Mouse (Mus musculus): ENCODE results near the gene Slc25a30. TPM values are rescaled to one million over a fixed set of nuclear protein-coding genes. Genes with fewer than 3 reads are reported as not detected.

The Slc25a30 gene
- polyA plus RNA-seq, 1 experiment from 2014 or later = 12.8 TPM

DNA sequence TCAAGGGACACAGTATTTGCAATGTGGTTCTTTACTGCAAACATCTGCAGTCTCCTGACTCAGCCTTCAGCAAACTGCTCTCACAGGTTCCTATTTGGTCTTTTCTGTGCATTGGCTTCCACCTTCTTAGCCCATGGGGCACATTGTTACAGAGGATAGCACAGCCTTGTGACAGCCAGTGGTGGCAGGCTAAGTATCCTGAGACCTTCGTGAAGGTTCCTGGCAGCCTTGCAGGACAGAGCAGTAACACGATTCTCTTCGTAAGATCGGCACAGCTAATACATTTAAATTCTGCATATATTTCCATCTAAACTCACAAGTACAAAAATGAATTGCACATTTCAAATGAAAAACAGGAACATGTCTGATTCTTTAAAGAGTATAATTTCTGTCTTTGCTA is 9.1 kb upstream of the Slc25a30 start:
- H3K4me3 ChIP-seq (replicated peaks; ENCODE audit: low read length) = no peak overlapping the region
- WGBS = 89% methylated on average over 4 of the region's 4 CpGs
- ATAC-seq (ENCODE audit: low FRiP score) = no peak
- no peak overlapping the region for H3K4me2 ChIP-seq (replicated peaks)
- H3K27ac ChIP-seq = no peak overlapping the region
- H3K27me3 ChIP-seq (ENCODE audit: control insufficient read depth, insufficient read depth, low read length) = no peaks in the 10 kb centered on the region
- no peaks in the 10 kb centered on the region for H3K9me3 ChIP-seq (ENCODE audit: control insufficient read depth, low read length)
- DNase-seq (ENCODE audit: low spot score) = no peak
- H3K36me3 ChIP-seq (replicated peaks; ENCODE audit: control insufficient read depth, insufficient read depth) = no peaks in the 10 kb centered on the region
- no peak overlapping the region for H3K9ac ChIP-seq
- no peaks in the 10 kb centered on the region for H3K4me1 ChIP-seq (replicated peaks; ENCODE audit: control insufficient read depth, insufficient read depth, low read length)

DNA sequence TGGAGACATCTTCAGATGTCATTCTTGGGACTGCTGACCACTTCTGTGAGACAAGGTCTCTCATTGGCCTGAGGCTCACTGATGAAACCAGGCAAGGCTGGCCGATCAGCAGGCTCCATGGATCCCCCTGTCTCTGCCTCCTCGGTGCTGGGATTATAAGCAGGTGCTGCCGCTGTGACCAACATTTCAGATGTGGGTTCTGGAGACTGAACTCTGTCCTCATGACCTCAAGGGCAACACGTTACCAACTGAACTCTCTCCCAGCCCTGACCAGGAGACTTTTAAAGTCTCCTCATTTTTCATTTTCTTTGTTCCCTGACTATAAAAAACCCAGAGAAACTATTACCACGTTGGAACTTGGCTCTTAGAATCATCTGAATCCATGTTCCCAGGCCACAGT is 7.9 kb upstream of the Slc25a30 start:
- 82% methylated on average over 5 of the region's 5 CpGs for WGBS
- no peaks in the 10 kb centered on the region for H3K4me1 ChIP-seq (replicated peaks; ENCODE audit: control insufficient read depth, insufficient read depth, low read length)
- no peaks in the 10 kb centered on the region for H3K9me3 ChIP-seq (ENCODE audit: control insufficient read depth, low read length)
- no peak overlapping the region for H3K27ac ChIP-seq
- no peaks in the 10 kb centered on the region for H3K36me3 ChIP-seq (replicated peaks; ENCODE audit: control insufficient read depth, insufficient read depth)
- ATAC-seq (ENCODE audit: low FRiP score) = no peak
- H3K9ac ChIP-seq = no peak overlapping the region
- no peak overlapping the region for H3K4me3 ChIP-seq (replicated peaks; ENCODE audit: low read length)
- no peak overlapping the region for H3K4me2 ChIP-seq (replicated peaks)
- H3K27me3 ChIP-seq (ENCODE audit: control insufficient read depth, insufficient read depth, low read length) = no peaks in the 10 kb centered on the region
- no peak for DNase-seq (ENCODE audit: low spot score)

DNA sequence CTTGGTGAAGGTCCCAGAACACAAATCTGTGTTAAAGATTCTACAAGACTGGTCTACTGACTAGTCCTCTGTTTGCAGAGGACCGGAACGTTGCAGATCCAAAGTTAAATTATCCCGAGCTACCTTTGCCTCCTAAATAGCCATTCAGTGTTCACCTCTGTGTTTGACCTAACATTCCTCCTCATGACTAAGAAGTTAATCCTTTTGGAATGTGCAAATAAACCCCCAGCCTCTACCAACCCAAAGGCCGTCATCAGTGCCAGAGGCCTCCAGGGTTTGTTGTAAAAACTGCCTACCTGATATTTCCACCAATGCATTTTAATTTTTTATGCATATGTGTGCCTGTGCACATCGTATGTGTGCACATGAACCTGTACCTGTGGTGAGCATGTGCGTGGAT is 7.5 kb upstream of the Slc25a30 start:
- Histone ChIP-seq H3K36me3 (replicated peaks; ENCODE audit: control insufficient read depth, insufficient read depth) (no peaks in the 10 kb centered on the region), H3K4me1 (replicated peaks; ENCODE audit: control insufficient read depth, insufficient read depth, low read length) (no peaks in the 10 kb centered on the region), H3K4me2 (replicated peaks) (no peak overlapping the region), H3K27ac (no peak overlapping the region), H3K9ac (no peak overlapping the region), H3K9me3 (ENCODE audit: control insufficient read depth, low read length) (no peaks in the 10 kb centered on the region), H3K27me3 (ENCODE audit: control insufficient read depth, insufficient read depth, low read length) (no peaks in the 10 kb centered on the region), H3K4me3 (replicated peaks; ENCODE audit: low read length) (no peak overlapping the region)
- ATAC-seq (ENCODE audit: low FRiP score) (no peak), DNase-seq (ENCODE audit: low spot score) (no peak)
- 90% methylated on average over 6 of the region's 6 CpGs for WGBS

DNA sequence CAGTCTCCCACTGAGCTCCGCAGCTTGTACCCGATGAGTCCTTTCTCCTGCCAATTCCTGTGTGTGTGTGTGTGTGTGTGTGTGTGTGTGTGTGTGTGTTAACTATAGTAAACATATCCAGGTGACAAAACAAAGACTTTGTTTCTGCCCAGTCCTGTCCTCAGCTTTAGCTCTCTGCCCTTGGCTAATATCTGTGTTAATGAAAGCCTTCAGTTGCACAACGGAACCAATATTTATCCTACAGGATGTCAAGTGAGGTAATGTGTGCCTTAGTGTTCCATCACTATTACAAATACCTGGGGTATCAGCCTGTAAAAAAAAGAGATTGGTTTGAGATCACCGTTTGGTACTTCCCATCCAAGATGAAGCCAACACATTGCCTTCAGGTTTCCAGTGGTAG is 6.3 kb upstream of the Slc25a30 start:
- no peak for DNase-seq (ENCODE audit: low spot score)
- no peak overlapping the region for H3K4me3 ChIP-seq (replicated peaks; ENCODE audit: low read length)
- H3K4me2 ChIP-seq (replicated peaks) = no peak overlapping the region
- H3K27me3 ChIP-seq (ENCODE audit: control insufficient read depth, insufficient read depth, low read length) = peaks cover 6% of the 10 kb centered on the region; the same call in 1 of the 2 replicates
- ATAC-seq (ENCODE audit: low FRiP score) = no peak
- no peak overlapping the region for H3K9ac ChIP-seq
- 89% methylated on average over 4 of the region's 4 CpGs for WGBS
- H3K36me3 ChIP-seq (replicated peaks; ENCODE audit: control insufficient read depth, insufficient read depth) = no peaks in the 10 kb centered on the region
- no peaks in the 10 kb centered on the region for H3K4me1 ChIP-seq (replicated peaks; ENCODE audit: control insufficient read depth, insufficient read depth, low read length)
- H3K9me3 ChIP-seq (ENCODE audit: control insufficient read depth, low read length) = no peaks in the 10 kb centered on the region
- H3K27ac ChIP-seq = no peak overlapping the region

DNA sequence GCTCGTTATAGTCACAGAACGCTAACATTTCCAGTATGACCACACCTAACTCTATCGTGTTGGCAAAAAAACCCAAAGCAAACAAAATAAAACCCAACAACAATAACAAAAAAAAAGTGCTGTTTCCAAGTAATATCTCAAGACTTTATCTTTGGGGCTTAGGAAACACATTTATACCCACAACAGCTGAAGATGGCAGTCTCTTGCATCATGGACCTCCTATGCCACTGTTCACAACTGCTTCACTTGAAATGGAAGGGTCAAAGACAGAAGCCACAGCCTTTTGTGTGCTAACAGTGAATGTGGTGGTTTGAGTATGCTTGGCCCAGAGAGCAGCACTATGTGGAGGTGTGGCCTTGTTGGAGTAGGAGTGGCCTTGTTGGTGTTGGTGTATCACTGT is 4.5 kb upstream of the Slc25a30 start:
- Histone ChIP-seq H3K36me3 (replicated peaks; ENCODE audit: control insufficient read depth, insufficient read depth) (no peaks in the 10 kb centered on the region), H3K4me3 (replicated peaks; ENCODE audit: low read length) (no peak overlapping the region), H3K4me1 (replicated peaks; ENCODE audit: control insufficient read depth, insufficient read depth, low read length) (no peaks in the 10 kb centered on the region; the same call in 1 of the 2 replicates), H3K27ac (no peak overlapping the region), H3K27me3 (ENCODE audit: control insufficient read depth, insufficient read depth, low read length) (peaks cover 7% of the 10 kb centered on the region; the same call in 1 of the 2 replicates), H3K9me3 (ENCODE audit: control insufficient read depth, low read length) (no peaks in the 10 kb centered on the region), H3K9ac (no peak overlapping the region), H3K4me2 (replicated peaks) (no peak overlapping the region)
- DNase-seq (ENCODE audit: low spot score) (no peak), ATAC-seq (ENCODE audit: low FRiP score) (no peak)
- WGBS = 87% methylated on average over 3 of the region's 3 CpGs

DNA sequence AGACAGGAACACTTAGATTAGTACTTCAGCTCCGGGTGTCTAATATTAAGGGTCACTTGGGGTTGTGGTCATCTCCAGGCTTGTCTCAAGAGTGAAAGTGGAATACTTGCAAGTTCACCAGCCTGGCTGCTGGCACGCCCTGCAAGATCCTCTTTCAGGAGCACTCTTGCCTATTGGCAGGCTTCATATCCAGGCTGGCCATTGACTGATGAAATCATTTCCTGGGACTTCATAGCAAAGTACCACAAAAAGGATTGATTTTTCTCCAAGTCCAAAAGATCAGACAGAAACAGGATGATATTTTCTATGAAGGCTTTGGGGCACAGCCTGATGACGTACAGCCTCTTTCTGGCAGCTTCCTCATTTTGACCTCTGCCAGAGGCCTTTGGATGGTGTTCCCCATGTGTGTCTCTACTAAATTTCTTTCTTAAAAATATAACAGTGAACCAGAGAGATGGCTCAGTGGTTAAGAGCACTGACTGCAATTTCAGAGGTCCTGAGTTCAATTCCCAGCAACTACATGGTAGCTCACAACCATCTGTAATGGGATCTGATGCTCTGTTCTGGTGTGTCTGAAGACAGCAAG is 3.7 kb upstream of the Slc25a30 start:
- Histone ChIP-seq H3K36me3 (replicated peaks; ENCODE audit: control insufficient read depth, insufficient read depth) (no peaks in the 10 kb centered on the region), H3K27ac (no peak overlapping the region), H3K4me1 (replicated peaks; ENCODE audit: control insufficient read depth, insufficient read depth, low read length) (peaks cover 7% of the 10 kb centered on the region), H3K27me3 (ENCODE audit: control insufficient read depth, insufficient read depth, low read length) (peaks cover 7% of the 10 kb centered on the region; the same call in 1 of the 2 replicates), H3K9me3 (ENCODE audit: control insufficient read depth, low read length) (no peaks in the 10 kb centered on the region), H3K4me3 (replicated peaks; ENCODE audit: low read length) (no peak overlapping the region), H3K9ac (no peak overlapping the region), H3K4me2 (replicated peaks) (no peak overlapping the region)
- no peak for DNase-seq (ENCODE audit: low spot score)
- no peak for ATAC-seq (ENCODE audit: low FRiP score)
- WGBS = 92% methylated on average over 3 of the region's 3 CpGs

DNA sequence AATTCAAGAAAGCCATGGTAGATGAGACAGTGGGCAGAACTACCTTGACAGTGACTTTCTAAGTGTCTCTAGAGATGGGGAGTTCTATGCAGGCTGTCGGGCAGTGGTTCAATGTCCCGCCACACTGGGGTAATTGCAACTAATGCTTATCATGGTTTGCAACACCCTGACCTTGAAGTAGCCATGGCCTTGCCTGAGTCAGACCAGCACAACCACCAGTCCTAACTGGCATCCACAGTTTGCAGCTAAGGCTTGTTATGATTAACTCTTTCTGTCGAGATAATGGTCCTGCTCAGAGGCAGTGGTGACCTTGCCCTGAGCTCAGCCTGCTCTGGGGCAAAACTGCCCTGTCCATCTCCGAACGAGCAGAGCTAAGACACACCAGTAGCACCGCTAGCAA is 2.5 kb upstream of the Slc25a30 start:
- peaks cover 7% of the 10 kb centered on the region; the same call in 1 of the 2 replicates for H3K27me3 ChIP-seq (ENCODE audit: control insufficient read depth, insufficient read depth, low read length)
- H3K36me3 ChIP-seq (replicated peaks; ENCODE audit: control insufficient read depth, insufficient read depth) = no peaks in the 10 kb centered on the region
- H3K27ac ChIP-seq = no peak overlapping the region
- H3K4me1 ChIP-seq (replicated peaks; ENCODE audit: control insufficient read depth, insufficient read depth, low read length) = peaks cover 7% of the 10 kb centered on the region
- WGBS = 92% methylated on average over 6 of the region's 6 CpGs
- DNase-seq (ENCODE audit: low spot score) (no peak), ATAC-seq (ENCODE audit: low FRiP score) (no peak)
- H3K9ac ChIP-seq = no peak overlapping the region
- H3K4me3 ChIP-seq (replicated peaks; ENCODE audit: low read length) = no peak overlapping the region
- H3K9me3 ChIP-seq (ENCODE audit: control insufficient read depth, low read length) = no peaks in the 10 kb centered on the region
- no peak overlapping the region for H3K4me2 ChIP-seq (replicated peaks)

DNA sequence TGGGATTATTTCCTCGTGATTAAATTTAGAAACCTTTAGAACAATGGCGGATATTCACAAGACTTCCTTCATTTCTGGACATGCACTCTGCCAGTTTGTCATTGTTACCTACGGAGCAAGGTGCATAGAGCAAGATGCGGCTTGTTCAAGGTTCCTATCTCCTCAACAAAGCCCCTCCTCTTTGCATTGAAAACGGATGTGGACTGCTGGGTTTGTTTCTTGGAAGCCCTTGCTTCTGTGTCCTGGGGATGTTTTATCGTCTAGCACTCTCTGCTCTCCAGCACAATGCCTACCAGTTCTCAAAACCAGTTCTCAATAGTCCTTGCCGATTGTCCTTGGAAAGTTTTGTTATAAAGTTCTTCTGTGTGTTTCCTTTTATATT is 948 bp upstream of the Slc25a30 start:
- Histone ChIP-seq H3K27me3 (ENCODE audit: control insufficient read depth, insufficient read depth, low read length) (peaks cover 7% of the 10 kb centered on the region; the same call in 1 of the 2 replicates), H3K9ac (no peak overlapping the region), H3K27ac (no peak overlapping the region), H3K4me2 (replicated peaks) (peak overlapping the region; percentile 66), H3K9me3 (ENCODE audit: control insufficient read depth, low read length) (no peaks in the 10 kb centered on the region), H3K36me3 (replicated peaks; ENCODE audit: control insufficient read depth, insufficient read depth) (no peaks in the 10 kb centered on the region), H3K4me1 (replicated peaks; ENCODE audit: control insufficient read depth, insufficient read depth, low read length) (peaks cover 7% of the 10 kb centered on the region), H3K4me3 (replicated peaks; ENCODE audit: low read length) (no peak overlapping the region)
- DNase-seq (ENCODE audit: low spot score) = no peak
- no peak for ATAC-seq (ENCODE audit: low FRiP score)
- WGBS = 37% methylated on average over 7 of the region's 7 CpGs

DNA sequence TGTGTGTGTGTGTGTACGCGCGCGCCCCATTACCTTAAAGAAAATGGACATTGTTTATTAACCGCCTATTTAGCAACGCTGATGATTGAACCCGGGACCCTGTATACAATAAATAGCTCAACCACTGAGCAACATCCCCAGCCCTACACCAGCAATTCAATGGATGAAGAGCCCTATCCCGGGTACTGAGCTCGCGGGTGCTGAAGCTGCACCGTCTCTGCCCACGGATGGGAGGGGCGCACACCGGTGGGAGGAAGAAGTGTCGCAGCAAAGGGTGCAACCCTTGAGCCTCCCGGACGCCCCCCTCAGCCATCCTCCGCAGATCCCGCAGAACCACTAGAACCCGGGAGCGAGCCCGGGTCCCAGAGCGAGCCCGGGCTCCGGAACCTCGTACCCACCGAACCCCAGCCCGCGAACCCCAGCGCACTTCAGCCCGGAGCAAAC is 391 bp downstream of the Slc25a30 start:
- 1% methylated on average over 31 of the region's 31 CpGs for WGBS
- Histone ChIP-seq H3K36me3 (replicated peaks; ENCODE audit: control insufficient read depth, insufficient read depth) (no peaks in the 10 kb centered on the region), H3K9ac (peak overlapping the region; percentile 77), H3K27ac (peak overlapping the region; percentile 89), H3K9me3 (ENCODE audit: control insufficient read depth, low read length) (no peaks in the 10 kb centered on the region), H3K4me3 (replicated peaks; ENCODE audit: low read length) (peak overlapping the region; percentile 73), H3K4me2 (replicated peaks) (peak overlapping the region; percentile 66), H3K27me3 (ENCODE audit: control insufficient read depth, insufficient read depth, low read length) (peaks cover 7% of the 10 kb centered on the region; the same call in 1 of the 2 replicates), H3K4me1 (replicated peaks; ENCODE audit: control insufficient read depth, insufficient read depth, low read length) (peaks cover 7% of the 10 kb centered on the region)
- peak; percentile 80; the same call in 1 of the 2 replicates for ATAC-seq (ENCODE audit: low FRiP score)
- peak; percentile 61 for DNase-seq (ENCODE audit: low spot score)

DNA sequence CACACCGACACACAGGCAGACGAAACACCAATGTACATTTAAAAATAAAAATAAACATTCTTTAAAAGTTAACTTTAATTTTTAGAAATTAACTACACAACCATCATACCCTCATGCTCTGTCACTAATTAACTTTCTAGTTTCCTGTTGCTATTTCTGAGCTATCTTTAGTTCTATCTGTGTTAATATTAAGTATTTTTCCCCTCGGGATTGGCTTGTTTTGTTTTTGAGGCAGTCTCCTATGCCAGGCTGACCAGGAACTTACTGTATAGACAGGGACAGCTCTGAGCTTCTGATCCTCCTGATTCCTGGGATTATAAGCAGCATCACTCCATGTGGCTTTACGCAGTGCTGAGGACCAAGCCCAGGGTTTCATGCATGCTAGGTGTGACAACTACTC is 6.9 kb downstream of the Slc25a30 start:
- no peak for ATAC-seq (ENCODE audit: low FRiP score)
- Histone ChIP-seq H3K9ac (no peak overlapping the region), H3K27ac (no peak overlapping the region), H3K4me1 (replicated peaks; ENCODE audit: control insufficient read depth, insufficient read depth, low read length) (no peaks in the 10 kb centered on the region), H3K4me2 (replicated peaks) (no peak overlapping the region), H3K27me3 (ENCODE audit: control insufficient read depth, insufficient read depth, low read length) (no peaks in the 10 kb centered on the region), H3K4me3 (replicated peaks; ENCODE audit: low read length) (no peak overlapping the region), H3K36me3 (replicated peaks; ENCODE audit: control insufficient read depth, insufficient read depth) (peaks cover 4% of the 10 kb centered on the region; the same call in 1 of the 2 replicates), H3K9me3 (ENCODE audit: control insufficient read depth, low read length) (no peaks in the 10 kb centered on the region)
- WGBS = 96% methylated on average over 4 of the region's 4 CpGs
- no peak for DNase-seq (ENCODE audit: low spot score)
